Mouse (Mus musculus) B cell, adult 62 days (primary cell): ENCODE results near the gene Serpina3m. TPM values are rescaled to one million over a fixed set of nuclear protein-coding genes. Genes with fewer than 3 reads are reported as not detected.

Source experiments
- total RNA-seq: library from RNA; stranded (reverse); gene quantifications from 4 replicates; pipeline ENCODE4 v1.2.4, GENCODE M21; 2023

Serpina3m gene
- not detected in 4 replicates for total RNA-seq

DNA sequence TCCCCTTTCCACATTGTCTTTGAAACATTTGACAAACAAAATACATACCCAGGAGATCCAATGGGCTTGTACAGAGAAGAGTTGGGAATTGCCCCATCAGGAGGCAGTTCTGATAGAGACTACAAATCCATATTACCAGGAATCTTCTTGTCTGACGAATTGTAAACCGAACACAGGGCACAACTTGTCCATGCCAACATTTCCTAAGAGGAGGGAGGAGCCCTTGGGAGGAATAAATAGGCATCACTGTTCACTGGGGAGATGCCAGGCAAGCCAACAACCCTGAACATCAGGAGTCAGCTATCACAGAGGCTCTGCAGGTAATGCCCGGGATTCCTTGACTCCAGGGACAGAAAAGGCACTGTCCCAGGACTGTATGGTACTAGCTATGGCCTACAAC is at the start of gene Serpina3m, which contains the start of gene Serpina3k:
TSS of gene Serpina3m (plus strand) at position 261 of the 400 bp plus-strand sequence.
TSS of gene Serpina3k (plus strand) at position 261 of the 400 bp plus-strand sequence.

DNA sequence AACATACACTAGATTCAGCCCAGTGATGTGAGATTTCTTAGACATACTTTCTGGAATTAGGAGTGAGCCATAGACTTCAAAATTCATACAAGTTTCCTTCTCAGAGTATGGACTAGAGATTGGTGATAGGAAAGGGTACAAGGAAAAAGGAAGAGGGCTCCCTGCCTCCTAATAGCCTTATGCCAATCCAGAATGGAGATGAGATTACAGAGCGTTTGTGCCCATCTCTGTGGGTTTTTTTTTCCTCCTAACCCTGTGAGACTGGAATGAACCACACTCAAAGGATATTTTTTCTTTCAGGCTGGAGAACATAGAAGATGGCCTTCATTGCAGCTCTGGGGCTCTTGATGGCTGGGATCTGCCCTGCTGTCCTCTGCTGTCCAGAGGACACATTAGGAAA is 24.0 kb upstream of the Serpina3m start, which contains the start of gene Serpina3j:
TSS of gene Serpina3j (plus strand) at position 301 of the 400 bp plus-strand sequence.

DNA sequence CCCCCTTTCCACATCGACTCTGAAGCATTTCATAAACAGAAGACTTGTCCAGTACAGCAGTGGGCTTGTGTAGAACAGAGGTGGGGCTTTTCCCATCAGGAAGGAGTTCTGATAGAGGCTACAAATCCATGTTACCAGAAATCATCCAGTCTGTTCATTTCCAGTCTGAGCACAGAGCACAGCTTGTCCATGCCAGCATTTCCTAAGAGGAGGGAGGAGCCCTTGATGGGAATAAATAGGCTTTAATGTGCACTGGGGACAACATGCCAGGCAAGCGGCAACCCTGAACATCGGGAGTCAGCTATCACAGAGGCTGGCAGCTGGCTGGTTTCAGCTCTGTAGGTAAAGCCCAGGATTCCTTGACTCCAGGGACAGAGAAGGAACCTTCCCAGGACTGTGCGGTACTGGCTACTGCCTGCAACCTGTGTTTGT is 68.2 kb downstream of the Serpina3m start, which contains the start of gene Serpina3n:
TSS of gene Serpina3n (plus strand) at position 276 of the 432 bp plus-strand sequence.

Other genes with a start within 250 kb of the Serpina3m start
- gene Serpina5, start 237.4 kb upstream of the Serpina3m start, total RNA-seq: not detected in 4 replicates
- gene Serpina3a, start 225.8 kb upstream of the Serpina3m start, total RNA-seq: not detected in 4 replicates
- gene Serpina3b, start 210.5 kb upstream of the Serpina3m start, total RNA-seq: not detected in 4 replicates
- not detected in 4 replicates for gene Serpina3c, start 184.6 kb upstream of the Serpina3m start, total RNA-seq
- gene Serpina3f, start 123.9 kb upstream of the Serpina3m start, total RNA-seq: 5.2 to 6.2 TPM (median 5.4 TPM) in 4 replicates
- gene Serpina3g, start 102.2 kb upstream of the Serpina3m start, total RNA-seq: 79.5 to 99.4 TPM (median 96.8 TPM) in 4 replicates
- gene Serpina3i, start 75.4 kb upstream of the Serpina3m start, total RNA-seq: 1.6 to 1.8 TPM in 2 of 4 replicates, not detected in the others
- not detected in 4 replicates for gene Serpina3j, start 23.9 kb upstream of the Serpina3m start, total RNA-seq
- not detected in 4 replicates for gene Serpina3k, start within 50 bp of the Serpina3m start, total RNA-seq
- gene Serpina3n, start 68.2 kb downstream of the Serpina3m start, total RNA-seq: 0.37 TPM in 1 of 4 replicates, not detected in the others
- gene Gsc, start 134.8 kb downstream of the Serpina3m start, total RNA-seq: not detected in 4 replicates